ENCODE assay signal across 11 mouse cellular contexts in genomic region chr5:122048252-122048651, GRCm38 (mm10). TPM values are rescaled to one million over a fixed set of nuclear protein-coding genes. Genes with fewer than 3 reads are reported as not detected.
DNase-seq lines count a peak whose midpoint lies in the region; ATAC-seq and TF ChIP-seq lines count a peak whose summit lies in the region.
"Had no signal": no experiment of that assay in that cellular context is flagged by ENCODE, and none has a peak within 500 bp of the region (broad histone marks: within the 10 kb centered on the region; RNA-seq: fewer than 3 reads in every experiment).

No protein-coding gene starts in this region.

- no peaks in the 10 kb centered on the region for H3K36me3 ChIP-seq in kidney, postnatal 0 days (ENCODE audit: insufficient read depth, low read length)
- H3K36me3 ChIP-seq in forebrain, embryonic 11.5 days (ENCODE audit: control insufficient read depth, insufficient read depth, low read length), result no peaks in the 10 kb centered on the region
- no peaks in the 10 kb centered on the region for H3K36me3 ChIP-seq in intestine, embryonic 15.5 days
- no peaks in the 10 kb centered on the region for H3K36me3 ChIP-seq in neural tube, embryonic 13.5 days
- H3K36me3 ChIP-seq: liver, embryonic 15.5 days had no signal

- H3K9ac ChIP-seq in kidney, postnatal 0 days (ENCODE audit: low read depth, low read length), result no peak overlapping the region
- peak overlapping the region; percentile 83 for H3K9ac ChIP-seq in forebrain, embryonic 11.5 days (ENCODE audit: low read length)
- H3K9ac ChIP-seq in intestine, embryonic 15.5 days, result 0 out of 2 replicates have a peak overlapping the region, but pooled peaks have one; percentile 67
- H3K9ac ChIP-seq in neural tube, embryonic 13.5 days, result peak overlapping the region; percentile 89
- H3K9ac ChIP-seq: liver, embryonic 15.5 days had no signal

- H3K4me1 ChIP-seq in kidney, postnatal 0 days (replicated peaks; ENCODE audit: insufficient read depth, low read length), result peaks cover 3% of the 10 kb centered on the region; the same call in 1 of the 2 replicates
- H3K4me1 ChIP-seq in forebrain, embryonic 11.5 days (replicated peaks; ENCODE audit: control insufficient read depth, insufficient read depth, low read length), result peaks cover 21% of the 10 kb centered on the region
- peaks cover 29% of the 10 kb centered on the region for H3K4me1 ChIP-seq in intestine, embryonic 15.5 days (replicated peaks)
- peaks cover 82% of the 10 kb centered on the region for H3K4me1 ChIP-seq in neural tube, embryonic 13.5 days (replicated peaks)

- ATAC-seq in kidney, postnatal 0 days (replicated peaks; ENCODE audit: low FRiP score, low read depth), result no peak
- ATAC-seq in forebrain, embryonic 11.5 days (replicated peaks; ENCODE audit: low FRiP score), result no peak
- no peak for ATAC-seq in intestine, embryonic 15.5 days
- ATAC-seq in neural tube, embryonic 13.5 days (ENCODE audit: low read depth), result 0 out of 2 replicates have a peak, but pooled peaks have one; percentile 1
- ATAC-seq in inflammation-experienced regulatory T-cells, adult 6 months, result no peak
- ATAC-seq in erythroblast, adult 5-6 weeks (replicated peaks; ENCODE audit: low FRiP score, poor library complexity, severe bottlenecking), result no peak
- ATAC-seq: Patski had no signal

- H3K27me3 ChIP-seq in kidney, postnatal 0 days (ENCODE audit: insufficient read depth, low read length), result no peaks in the 10 kb centered on the region
- peaks cover 11% of the 10 kb centered on the region for H3K27me3 ChIP-seq in forebrain, embryonic 11.5 days (ENCODE audit: control insufficient read depth, insufficient read depth, low read length)
- peaks cover 26% of the 10 kb centered on the region for H3K27me3 ChIP-seq in intestine, embryonic 15.5 days (replicated peaks)
- 0 out of 2 replicates have a peak, but pooled peaks cover 6% of the 10 kb centered on the region for H3K27me3 ChIP-seq in neural tube, embryonic 13.5 days

- no peak overlapping the region for H3K27ac ChIP-seq in kidney, postnatal 0 days
- 0 out of 2 replicates have a peak overlapping the region, but pooled peaks have one; percentile 18 for H3K27ac ChIP-seq in forebrain, embryonic 11.5 days (ENCODE audit: low read depth, low read length)
- H3K27ac ChIP-seq in intestine, embryonic 15.5 days, result no peak overlapping the region
- peak overlapping the region; percentile 98 for H3K27ac ChIP-seq in neural tube, embryonic 13.5 days (replicated peaks)
- H3K27ac ChIP-seq: liver, embryonic 15.5 days had no signal

- no peaks in the 10 kb centered on the region for H3K9me3 ChIP-seq in kidney, postnatal 0 days (replicated peaks; ENCODE audit: low read length)
- no peaks in the 10 kb centered on the region for H3K9me3 ChIP-seq in forebrain, embryonic 11.5 days (ENCODE audit: control insufficient read depth, low read length)
- H3K9me3 ChIP-seq in intestine, embryonic 15.5 days, result no peaks in the 10 kb centered on the region
- no peaks in the 10 kb centered on the region for H3K9me3 ChIP-seq in neural tube, embryonic 13.5 days
- H3K9me3 ChIP-seq: liver, embryonic 15.5 days had no signal

- peak overlapping the region; percentile 87; the same call in 1 of the 2 replicates for H3K4me3 ChIP-seq in kidney, postnatal 0 days (replicated peaks; ENCODE audit: low read depth, low read length)
- H3K4me3 ChIP-seq in forebrain, embryonic 11.5 days (ENCODE audit: low read depth, low read length), result peak overlapping the region; percentile 79
- peak overlapping the region; percentile 86 for H3K4me3 ChIP-seq in intestine, embryonic 15.5 days (replicated peaks)
- H3K4me3 ChIP-seq in neural tube, embryonic 13.5 days, result peak overlapping the region; percentile 75

- H3K4me2 ChIP-seq in kidney, postnatal 0 days (ENCODE audit: low read length), result peak overlapping the region; percentile 59
- peak overlapping the region; percentile 94 for H3K4me2 ChIP-seq in forebrain, embryonic 11.5 days (ENCODE audit: low read depth, low read length, severe bottlenecking)
- peak overlapping the region; percentile 86 for H3K4me2 ChIP-seq in intestine, embryonic 15.5 days (replicated peaks)
- peak overlapping the region; percentile 71 for H3K4me2 ChIP-seq in neural tube, embryonic 13.5 days

- 5% methylated on average over 20 of the region's 20 CpGs for WGBS in kidney, postnatal 0 days
- 1% methylated on average over 20 of the region's 20 CpGs for WGBS in forebrain, embryonic 11.5 days
- 7% methylated on average over 20 of the region's 20 CpGs for whole genome bisulfite sequencing in intestine, embryonic 15.5 days
- 1% methylated on average over 20 of the region's 20 CpGs for WGBS in neural tube, embryonic 13.5 days

- peak; percentile 23 for DNase-seq in kidney, postnatal 0 days (ENCODE audit: low spot score)
- DNase-seq in kidney, postnatal 36 days, result no peak
- DNase-seq in forebrain, embryonic 11.5 days (ENCODE audit: low spot score), result peak; percentile 57
- DNase-seq in testis, postnatal 10 days (ENCODE audit: low spot score), result no peak

- no peak for TF ChIP-seq CTCF in kidney, postnatal 0 days (IDR thresholded peaks at IDR 0.05; ENCODE audit: low read depth)

RNA-seq across cellular contexts. Expression of gene Cux2, which starts 1.6 kb away (rescaled TPM):
- 5.1 and 5.9 TPM in 2 replicates for polyA plus RNA-seq in kidney, postnatal 0 days (2015; fragmentation: Nextera tagmentation; extraction: Ambion mirVana)
- polyA plus RNA-seq in forebrain, embryonic 11.5 days (2014; fragmentation: Nextera tagmentation; extraction: Ambion mirVana), result 11.3 and 13.2 TPM in 2 replicates
- 6.9 and 7.1 TPM in 2 replicates for polyA plus RNA-seq in intestine, embryonic 15.5 days (2015; fragmentation: Nextera tagmentation; extraction: Ambion mirVana)
- 28.5 and 29.8 TPM in 2 replicates for polyA plus RNA-seq in neural tube, embryonic 13.5 days (2015; fragmentation: Nextera tagmentation; extraction: Ambion mirVana)
- under 1 TPM in 1 of 3 experiments, not detected in 2; 0.09 TPM for polyA plus RNA-seq in inflammation-experienced regulatory T-cells, adult 6 months (2017; shearing (Covaris generic))
- not detected in 2 replicates for total RNA-seq in erythroblast, adult 5-6 weeks (2015; ENCODE audit: low replicate concordance)
- total RNA-seq in erythroblast, adult 5-6 weeks (2017; ENCODE audit: low replicate concordance), result 0.17 TPM in 1 of 2 replicates, not detected in the other

RNA-seq across cellular contexts. Expression of gene Myl2, which starts 52.5 kb away (rescaled TPM):
- 0.80 and 1.4 TPM in 2 replicates for polyA plus RNA-seq in kidney, postnatal 0 days (2015; fragmentation: Nextera tagmentation; extraction: Ambion mirVana)
- not detected in 2 replicates for polyA plus RNA-seq in forebrain, embryonic 11.5 days (2014; fragmentation: Nextera tagmentation; extraction: Ambion mirVana)
- polyA plus RNA-seq in intestine, embryonic 15.5 days (2015; fragmentation: Nextera tagmentation; extraction: Ambion mirVana), result 0.45 and 0.62 TPM in 2 replicates
- polyA plus RNA-seq in neural tube, embryonic 13.5 days (2015; fragmentation: Nextera tagmentation; extraction: Ambion mirVana), result 2.9 and 7.2 TPM in 2 replicates
- under 1 TPM in 1 of 3 experiments, not detected in 2; 0.41 TPM for polyA plus RNA-seq in inflammation-experienced regulatory T-cells, adult 6 months (2017; shearing (Covaris generic))
- total RNA-seq in erythroblast, adult 5-6 weeks (2015; ENCODE audit: low replicate concordance), result not detected in 2 replicates
- total RNA-seq in erythroblast, adult 5-6 weeks (2017; ENCODE audit: low replicate concordance), result 1.1 TPM in 1 of 2 replicates, not detected in the other
- total RNA-seq: granulocyte monocyte progenitor cell, adult 5-6 weeks had no signal
- polyA plus RNA-seq: Patski had no signal

Comparison
In these comparisons a context has a peak if more than half of its experiments do, and no peak if none do; other contexts are left out.
1. DNase-seq: peak in kidney, postnatal 0 days (single experiment) and forebrain, embryonic 11.5 days (single experiment); none in kidney, postnatal 36 days (0 of 2) and testis, postnatal 10 days (single experiment).
2. H3K27ac ChIP-seq: peak in forebrain, embryonic 11.5 days (single experiment) and neural tube, embryonic 13.5 days (single experiment); none in kidney, postnatal 0 days (single experiment) and intestine, embryonic 15.5 days (single experiment).
3. Peak in every context shown above with its lines, with median percentiles within 50 percentile points of each other: H3K4me2 ChIP-seq and H3K4me3 ChIP-seq.